Mouse (Mus musculus) adrenal gland, postnatal 10 days (tissue): ENCODE data around the gene Zfp945. TPM values are rescaled to one million over a fixed set of nuclear protein-coding genes. Genes with fewer than 3 reads are reported as not detected.
A peak's percentile ranks its signal among the peaks of the same experiment; 100 is the strongest.
"Not testable (repeated sequence)": the region's sequence is repeated elsewhere in the genome, so short reads cannot be mapped to it uniquely, and the experiment has no call there.

Experiments
- DNase-seq: peaks from one replicate; pipeline ENCODE4 v3.0.0; 2021; ENCODE audit warnings: mixed read lengths
- long read RNA-seq, 2 experiments: library from polyadenylated mRNA; stranded (forward); transcript quantifications; one replicate each; pipeline ENCODE4 v2.0.0; 2021
- total RNA-seq, 2 experiments: library from RNA; stranded (reverse); gene quantifications; 2 replicates each; pipeline ENCODE4 v1.2.3; 2021

Gene Zfp945
- total RNA-seq: 10 to 100 TPM; 10.1 to 20.0 TPM
- long read RNA-seq, experiment 1, full-length matches to known transcripts: 5 of 7 reads
- long read RNA-seq, experiment 1, partial matches to known transcripts: 2 of 7 reads
- long read RNA-seq, experiment 1, other reads (novel, unspliced or antisense): 0 of 7 reads
- long read RNA-seq, experiment 2, full-length matches to known transcripts: 3 of 9 reads
- long read RNA-seq, experiment 2, partial matches to known transcripts: 4 of 9 reads
- long read RNA-seq, experiment 2, other reads (novel, unspliced or antisense): 2 of 9 reads

GRCm38 (mm10) chr17:22866845-22867481 is at the start of gene Zfp945:
Gene Zfp945 (minus strand): TSS chr17:22867134.
- peak; percentile 83 for DNase-seq

- DNase-seq: no peak
These were observed 21.4 kb upstream of the Zfp945 start for GRCm38 (mm10) chr17:22888302-22888701.

- DNase-seq: no peak
These were observed 17.2 kb upstream of the Zfp945 start for GRCm38 (mm10) chr17:22884059-22884698.

DNA sequence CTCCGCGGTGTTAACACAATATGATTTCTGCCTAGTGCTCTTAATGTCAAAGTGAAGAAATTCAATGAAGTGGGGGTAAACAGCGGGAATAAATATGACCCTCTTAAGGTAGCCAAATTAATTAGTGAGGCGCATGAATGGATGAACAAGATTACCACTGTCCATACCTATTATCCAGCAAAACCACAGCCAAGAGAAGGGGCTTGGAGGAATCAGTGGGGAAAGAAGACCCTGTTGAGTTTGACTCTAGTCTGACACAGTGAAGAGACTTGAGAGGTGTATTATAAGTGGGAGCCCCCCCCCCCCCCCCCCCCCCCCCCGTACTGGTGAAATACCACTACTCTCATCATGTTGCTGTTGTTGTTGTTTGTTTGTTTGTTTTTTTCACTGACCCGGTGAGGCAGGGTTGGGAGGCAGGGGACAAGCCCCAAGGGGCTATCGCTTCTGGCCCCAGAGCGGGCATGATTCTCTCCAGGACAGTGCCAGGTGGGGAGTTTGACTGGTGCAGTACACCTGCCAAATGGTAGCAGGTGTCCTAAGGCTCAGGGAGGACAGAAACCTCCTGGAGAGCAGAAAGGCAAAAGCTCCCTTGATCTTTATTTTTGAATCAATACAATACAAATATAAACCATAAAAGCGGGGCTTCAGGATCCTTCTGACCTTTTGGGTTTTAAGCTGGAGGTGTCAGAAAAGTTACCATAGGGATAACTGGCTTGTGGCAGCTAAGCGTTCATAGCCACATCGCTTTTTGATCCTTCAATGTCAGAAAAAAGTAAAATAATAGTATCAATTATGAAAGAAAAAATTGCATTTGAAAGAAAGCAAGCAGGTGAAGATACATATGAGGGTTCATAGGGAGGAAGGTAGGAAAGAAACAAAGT is 10.7 kb upstream of the Zfp945 start:
- DNase-seq: no peak

DNA sequence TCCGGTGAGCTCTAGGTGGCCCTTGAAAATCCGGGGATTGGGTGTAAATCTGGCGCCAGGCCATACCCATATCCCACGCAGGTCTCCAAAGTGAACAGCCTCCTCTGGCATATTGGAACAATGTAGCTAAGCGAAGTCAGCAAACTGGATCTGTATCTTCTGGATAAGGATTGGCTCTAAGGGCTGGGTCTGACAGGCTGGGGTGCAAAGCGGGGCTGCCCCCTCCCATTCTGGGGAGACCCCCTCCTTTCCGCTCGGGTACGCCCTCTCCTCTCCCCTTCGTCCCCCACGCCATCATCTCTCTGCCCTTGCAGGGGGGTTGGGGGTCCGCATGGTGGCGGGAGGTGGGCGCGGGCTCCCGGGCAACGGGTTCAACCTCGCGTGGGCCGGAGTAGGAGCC is 9.4 kb upstream of the Zfp945 start:
- no peak for DNase-seq

DNA sequence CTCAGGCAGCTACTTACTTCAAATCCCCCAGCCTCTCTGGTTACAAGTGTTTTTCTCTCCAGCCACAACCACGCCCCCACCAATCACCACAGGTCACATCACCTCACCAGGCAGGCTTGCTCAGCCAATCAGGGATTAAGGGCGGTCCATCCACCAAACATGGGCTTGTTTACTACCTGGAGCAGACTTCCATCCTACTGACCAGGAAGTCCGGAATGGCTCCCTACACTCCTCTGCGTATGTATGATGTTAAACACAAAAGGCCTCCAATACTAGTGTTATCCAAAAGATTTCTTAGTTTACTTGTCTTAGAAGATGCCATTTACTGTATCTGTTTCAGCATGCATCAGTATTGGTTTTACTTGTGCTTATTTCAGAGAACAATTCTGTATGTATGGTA is 8.6 kb upstream of the Zfp945 start:
- not testable (repeated sequence) for DNase-seq

DNA sequence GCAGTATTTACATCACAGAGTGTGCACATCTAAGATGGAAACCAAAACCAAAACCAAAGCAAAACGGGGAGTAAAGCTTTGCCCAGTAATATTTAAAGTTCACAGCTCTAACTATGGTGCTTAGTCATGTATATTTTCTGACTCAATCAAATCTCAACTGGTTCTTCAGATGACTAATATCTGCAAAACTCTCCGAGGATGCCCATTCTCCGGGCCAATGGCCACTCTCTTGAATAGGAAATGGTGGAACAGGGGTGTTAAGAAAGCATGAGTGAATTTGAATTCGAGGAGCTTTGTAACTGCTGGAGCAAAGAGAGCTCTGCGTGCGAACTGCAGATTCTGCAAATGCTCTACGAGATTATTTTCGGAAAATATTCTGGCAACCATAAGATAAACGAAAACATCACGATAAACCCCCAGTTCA is 501 bp downstream of the Zfp945 start:
- peak; percentile 40 for DNase-seq

DNA sequence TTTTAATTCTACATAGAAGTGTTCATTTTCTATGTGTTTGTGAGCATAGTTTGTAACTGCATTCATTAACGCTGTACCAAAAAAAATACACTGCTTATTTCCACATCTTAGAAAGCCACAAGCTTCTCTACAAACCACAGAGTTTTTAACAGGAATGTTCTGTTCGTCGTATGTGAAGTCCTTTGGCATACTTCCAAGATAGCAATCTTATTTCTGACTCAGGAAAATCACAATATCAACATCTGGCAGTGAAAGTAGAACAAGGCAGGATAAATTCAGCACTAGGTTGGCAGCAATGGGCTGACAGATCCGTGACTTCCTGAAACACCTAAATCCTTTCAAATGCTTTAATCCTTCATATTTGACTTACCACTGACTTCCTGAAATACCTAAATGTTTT is 45.8 kb downstream of the Zfp945 start:
- DNase-seq: no peak

GRCm38 (mm10) chr17:22818199-22818595 is 48.7 kb downstream of the Zfp945 start:
- no peak for DNase-seq

GRCm38 (mm10) chr17:22817471-22818198 is 49.3 kb downstream of the Zfp945 start:
- DNase-seq: peak; percentile 79

- DNase-seq: peak; percentile 6
These were observed 67.2 kb downstream of the Zfp945 start for GRCm38 (mm10) chr17:22799707-22800106.

Other genes starting within 250 kb of the Zfp945 start
- not detected for gene Vmn2r113, start 75.8 kb upstream of the Zfp945 start, total RNA-seq
- not detected for gene Vmn2r-ps130, start 194.0 kb upstream of the Zfp945 start, total RNA-seq